In the genomic region with DNA sequence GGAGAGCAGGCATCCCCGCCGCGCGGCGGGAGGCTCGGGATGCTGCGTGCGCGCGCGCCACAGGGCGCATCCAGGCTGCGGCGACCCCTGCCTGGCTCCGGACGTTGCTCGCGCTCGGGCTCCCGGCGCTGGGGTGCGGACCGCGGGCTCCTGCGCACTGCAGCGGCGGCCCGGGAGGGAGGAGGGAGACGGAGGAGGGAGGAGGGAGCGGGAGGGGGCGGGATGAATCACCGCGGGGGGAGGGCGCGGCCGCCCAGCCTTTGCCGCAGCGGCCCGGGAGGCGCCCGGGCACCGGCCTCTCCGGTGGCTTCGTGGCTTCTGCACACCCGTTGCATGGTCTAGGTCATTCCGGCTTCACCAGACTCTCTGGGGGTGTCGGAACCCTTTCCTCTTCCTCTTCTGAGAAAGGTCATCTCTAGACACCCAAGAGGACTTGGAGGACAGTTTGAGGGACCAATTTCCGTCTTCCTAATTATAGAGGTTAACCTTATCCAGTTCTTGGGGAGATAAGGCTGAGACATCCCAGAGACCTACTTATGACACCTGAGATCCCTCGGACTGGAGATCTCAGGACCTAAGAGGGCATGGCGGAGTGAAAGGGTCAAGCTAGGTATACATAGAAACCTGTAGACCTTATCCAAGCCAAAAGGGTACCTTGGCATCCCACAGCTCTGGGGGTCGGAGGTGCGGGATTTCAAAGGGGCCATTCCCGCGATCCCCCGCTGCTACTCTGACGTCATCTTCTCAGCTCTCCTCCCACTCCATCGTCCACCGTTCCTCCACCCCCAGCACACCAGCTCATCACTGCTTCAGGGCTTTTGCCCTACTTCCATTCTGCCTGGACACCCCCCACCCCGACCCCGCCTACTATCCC, we compare ENCODE assay signal across 8 mouse cellular contexts. TPM values are rescaled to one million over a fixed set of nuclear protein-coding genes. Genes with fewer than 3 reads are reported as not detected.
A peak's percentile ranks its signal among the peaks of the same experiment; 100 is the strongest.
DNase-seq lines count a peak whose midpoint lies in the region; ATAC-seq and TF ChIP-seq lines count a peak whose summit lies in the region.

A gene (minus strand): TSS at position 153 of the 874 bp plus-strand sequence.

- H3K9me3 ChIP-seq in embryonic facial prominence, embryonic 10.5 days, result 0 out of 2 replicates have a peak, but pooled peaks cover 2% of the 10 kb centered on the region
- no peaks in the 10 kb centered on the region for H3K9me3 ChIP-seq in liver, postnatal 0 days (ENCODE audit: low read length)
- no peaks in the 10 kb centered on the region for H3K9me3 ChIP-seq in neural tube, embryonic 15.5 days (replicated peaks)

- peak within 1 kb of the TSS; percentile 78 for H3K4me2 ChIP-seq in liver, postnatal 0 days (ENCODE audit: low read depth, low read length)
- H3K4me2 ChIP-seq in neural tube, embryonic 15.5 days, result peak within 1 kb of the TSS; percentile 83

- TF ChIP-seq EP300 in liver, postnatal 0 days (IDR thresholded peaks at IDR 0.05; ENCODE audit: low read depth), result no peak

- peak; percentile 66 for ATAC-seq in Patski
- peak; percentile 67 for ATAC-seq in liver, postnatal 0 days
- ATAC-seq in neural tube, embryonic 15.5 days (ENCODE audit: low FRiP score), result peak; percentile 67

- H3K27me3 ChIP-seq in Patski, result no peaks in the 10 kb centered on the region
- peaks cover 59% of the 10 kb centered on the region for H3K27me3 ChIP-seq in embryonic facial prominence, embryonic 10.5 days (replicated peaks; ENCODE audit: low read depth, poor library complexity, severe bottlenecking)
- peaks cover 30% of the 10 kb centered on the region for H3K27me3 ChIP-seq in liver, postnatal 0 days (ENCODE audit: insufficient read depth, low read length)
- H3K27me3 ChIP-seq in neural tube, embryonic 15.5 days (replicated peaks), result peaks cover 20% of the 10 kb centered on the region

- H3K4me3 ChIP-seq in embryonic facial prominence, embryonic 10.5 days, result peak within 1 kb of the TSS; percentile 67
- H3K4me3 ChIP-seq in liver, postnatal 0 days (ENCODE audit: low read depth, low read length), result peak within 1 kb of the TSS; percentile 47
- H3K4me3 ChIP-seq in neural tube, embryonic 15.5 days (replicated peaks), result peak within 1 kb of the TSS; percentile 61

- H3K4me1 ChIP-seq in embryonic facial prominence, embryonic 10.5 days, result peaks cover 17% of the 10 kb centered on the region
- peaks cover 11% of the 10 kb centered on the region; the same call in 1 of the 2 replicates for H3K4me1 ChIP-seq in liver, postnatal 0 days (ENCODE audit: insufficient read depth)
- peaks cover 24% of the 10 kb centered on the region for H3K4me1 ChIP-seq in neural tube, embryonic 15.5 days

- 1% methylated on average over 57 of the region's 60 CpGs for WGBS in embryonic facial prominence, embryonic 10.5 days
- WGBS in liver, postnatal 0 days (ENCODE audit: insufficient replicate concordance), result 3% methylated on average over 28 of the region's 60 CpGs
- WGBS in neural tube, embryonic 15.5 days, result 2% methylated on average over 42 of the region's 60 CpGs

- H3K9ac ChIP-seq in liver, postnatal 0 days (replicated peaks), result peak within 1 kb of the TSS; percentile 51
- H3K9ac ChIP-seq in neural tube, embryonic 15.5 days (replicated peaks), result peak within 1 kb of the TSS; percentile 74

- peak within 1 kb of the TSS; percentile 66 for H3K27ac ChIP-seq in embryonic facial prominence, embryonic 10.5 days (replicated peaks)
- no peak within 1 kb of the TSS for H3K27ac ChIP-seq in liver, postnatal 0 days (ENCODE audit: low read depth)
- peak within 1 kb of the TSS; percentile 43 for H3K27ac ChIP-seq in neural tube, embryonic 15.5 days (replicated peaks)

- DNase-seq in 416B (ENCODE audit: low read depth) (peak; percentile 66), Patski (ENCODE audit: low read depth, low spot score) (no peak)
- DNase-seq in embryonic facial prominence, embryonic 10.5 days (ENCODE audit: low spot score), result peak; percentile 63
- DNase-seq in heart, adult 9 months (ENCODE audit: low spot score in 2 of 2), result peak; percentile 48 to 66
- peak; percentile 79 for DNase-seq in kidney, postnatal 10 days
- DNase-seq in liver, postnatal 0 days, result peak; percentile 51
- DNase-seq in thymus, adult 18-20 months, result no peak

- CTCF ChIA-PET in Patski (lab: Charles Lee), result no interaction called here

- no peak for TF ChIP-seq CTCF in Patski (IDR thresholded peaks at IDR 0.05)
- TF ChIP-seq CTCF in liver, postnatal 0 days (IDR thresholded peaks at IDR 0.05; ENCODE audit: low read depth), result no peak

- in situ Hi-C loops in Patski (cut with MboI; ENCODE audit: low pct_unique_long_range_greater_than_20kb), result no loop called here

- H3K36me3 ChIP-seq in embryonic facial prominence, embryonic 10.5 days (replicated peaks), result peaks cover 41% of the 10 kb centered on the region
- peaks cover 25% of the 10 kb centered on the region for H3K36me3 ChIP-seq in liver, postnatal 0 days (replicated peaks; ENCODE audit: insufficient read depth, low read length)
- peaks cover 38% of the 10 kb centered on the region for H3K36me3 ChIP-seq in neural tube, embryonic 15.5 days

- POLR2A ChIA-PET in Patski (lab: Charles Lee), result no interaction called here

RNA-seq across cellular contexts. Expression of the gene that starts here (rescaled TPM):
- polyA plus RNA-seq in Patski (2021), result 8.5 TPM
- polyA plus RNA-seq in embryonic facial prominence, embryonic 10.5 days (2016; fragmentation: Nextera tagmentation; extraction: Ambion mirVana), result 1.2 and 1.3 TPM in 2 replicates
- 2.8 and 3.1 TPM in 2 replicates for polyA plus RNA-seq in liver, postnatal 0 days (2015; fragmentation: Nextera tagmentation; extraction: Ambion mirVana)
- 21.1 and 24.8 TPM in 2 replicates for polyA plus RNA-seq in neural tube, embryonic 15.5 days (2015; fragmentation: Nextera tagmentation; extraction: Ambion mirVana)

Comparison
In these comparisons a context has a peak if more than half of its experiments do, and no peak if none do; other contexts are left out.
1. DNase-seq: peak in 416B (single experiment), embryonic facial prominence, embryonic 10.5 days (single experiment), heart, adult 9 months (2 of 2), kidney, postnatal 10 days (single experiment) and liver, postnatal 0 days (single experiment); none in Patski (single experiment) and thymus, adult 18-20 months (0 of 2).
2. Peak in every context shown above with its lines, with median percentiles within 50 percentile points of each other: ATAC-seq and H3K4me3 ChIP-seq.